ENCODE assay signal across 7 mouse cellular contexts in the genomic region with DNA sequence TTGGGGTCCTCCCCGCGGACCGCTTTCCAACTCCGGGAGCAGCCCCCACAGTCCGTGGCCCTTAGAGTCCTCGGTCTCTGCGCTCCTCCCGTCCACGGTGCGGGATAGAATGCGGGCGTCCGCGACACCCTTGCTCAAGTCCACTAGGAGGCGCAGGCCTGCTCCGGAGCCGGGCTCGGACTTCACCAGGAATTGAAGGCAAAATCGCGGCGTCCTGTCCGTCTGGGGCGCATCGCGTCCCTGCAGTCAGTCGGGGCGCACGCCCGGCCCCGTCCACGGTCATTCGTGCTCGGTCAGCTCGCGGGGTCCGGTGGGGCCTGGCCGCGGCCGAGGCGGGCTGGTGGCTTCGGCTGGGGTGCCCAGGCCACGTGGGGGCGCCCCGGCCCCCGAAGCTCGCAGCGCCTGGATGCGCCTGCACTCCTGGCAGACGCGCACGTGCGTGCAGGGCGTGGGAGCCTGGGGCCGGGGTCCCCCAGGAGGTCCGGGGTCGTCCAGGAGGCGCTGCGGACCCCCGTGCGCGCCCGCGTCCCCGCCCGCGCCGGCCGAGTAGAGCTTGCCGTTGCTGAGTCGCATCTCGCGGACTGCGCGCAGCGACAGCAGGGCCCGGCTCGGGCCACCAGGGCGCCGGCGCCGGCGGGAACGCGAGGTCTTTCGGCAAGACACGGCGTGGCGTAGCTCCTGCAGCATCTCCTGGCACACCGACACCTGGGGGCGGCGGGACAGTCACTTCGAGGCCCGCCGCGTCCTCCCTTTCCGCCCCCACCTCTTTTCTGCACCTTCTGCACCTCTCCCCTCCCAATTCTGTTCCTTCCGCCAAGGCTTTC. TPM values are rescaled to one million over a fixed set of nuclear protein-coding genes. Genes with fewer than 3 reads are reported as not detected.
DNase-seq lines count a peak whose midpoint lies in the region; ATAC-seq and TF ChIP-seq lines count a peak whose summit lies in the region.

No protein-coding gene starts in this region.

- no peak overlapping the region for H3K9ac ChIP-seq in heart, postnatal 0 days (replicated peaks; ENCODE audit: low read depth, low read length)
- H3K9ac ChIP-seq in lung, postnatal 0 days (replicated peaks; ENCODE audit: low read depth): no peak overlapping the region

- peak overlapping the region; percentile 91 for H3K27ac ChIP-seq in cortical plate, adult 2 months (ENCODE audit: insufficient read depth, low read length)
- H3K27ac ChIP-seq in heart, postnatal 0 days (ENCODE audit: low read depth): no peak overlapping the region
- no peak overlapping the region for H3K27ac ChIP-seq in lung, postnatal 0 days (ENCODE audit: low read length)

- no peaks in the 10 kb centered on the region for H3K9me3 ChIP-seq in heart, postnatal 0 days (replicated peaks; ENCODE audit: control insufficient read depth, low read length)
- H3K9me3 ChIP-seq in lung, postnatal 0 days (ENCODE audit: low read length): no peaks in the 10 kb centered on the region

- peak overlapping the region; percentile 58 for H3K4me2 ChIP-seq in heart, postnatal 0 days (ENCODE audit: low read depth, low read length)
- H3K4me2 ChIP-seq in lung, postnatal 0 days (replicated peaks; ENCODE audit: low read depth, low read length): peak overlapping the region; percentile 56

- DNase-seq in CD4-positive helper T cell, adult 2 months (ENCODE audit: low read depth, low spot score): peak; percentile 27
- DNase-seq in ES-CJ7 (ENCODE audit: low read depth, low spot score): peak; percentile 73
- no peak for DNase-seq in heart, postnatal 0 days (ENCODE audit: low spot score)
- DNase-seq in layer of hippocampus, postnatal 10 days (ENCODE audit: low spot score in 2 of 2): peak; percentile 71 to 72
- peak; percentile 27 for DNase-seq in lung, postnatal 0 days (ENCODE audit: low spot score)
- DNase-seq in right cerebral cortex, adult 2 months (ENCODE audit: low spot score in 2 of 2): peak; percentile 67 to 72

- ATAC-seq in heart, postnatal 0 days (ENCODE audit: insufficient read depth, low read depth): 0 out of 2 replicates have a peak, but pooled peaks have one; percentile 4
- ATAC-seq in lung, postnatal 0 days: no peak; the same call in 1 of the 2 replicates

- H3K36me3 ChIP-seq in heart, postnatal 0 days (replicated peaks; ENCODE audit: control insufficient read depth, insufficient read depth, low read length): peaks cover 2% of the 10 kb centered on the region; the same call in 1 of the 2 replicates
- no peaks in the 10 kb centered on the region for H3K36me3 ChIP-seq in lung, postnatal 0 days (ENCODE audit: insufficient read depth, low read length)

- peaks cover 9% of the 10 kb centered on the region for H3K4me1 ChIP-seq in cortical plate, adult 2 months (ENCODE audit: control insufficient read depth, insufficient read depth, low read length)
- H3K4me1 ChIP-seq in heart, postnatal 0 days (ENCODE audit: control insufficient read depth, insufficient read depth): peaks cover 6% of the 10 kb centered on the region
- H3K4me1 ChIP-seq in lung, postnatal 0 days (ENCODE audit: insufficient read depth, low read depth, low read length): no peaks in the 10 kb centered on the region

- no peak for TF ChIP-seq POLR2A in cortical plate, adult 2 months (IDR thresholded peaks at IDR 0.05; ENCODE audit: extremely low read depth, insufficient read depth, low read length)

- peak overlapping the region; percentile 8; the same call in 1 of the 2 replicates for H3K4me3 ChIP-seq in cortical plate, adult 2 months (ENCODE audit: insufficient read depth, low read length)
- H3K4me3 ChIP-seq in heart, postnatal 0 days (ENCODE audit: low read depth, low read length): peak overlapping the region; percentile 39
- H3K4me3 ChIP-seq in lung, postnatal 0 days (ENCODE audit: low read depth, low read length): peak overlapping the region; percentile 28

- TF ChIP-seq CTCF in cortical plate, adult 2 months (IDR thresholded peaks at IDR 0.05; ENCODE audit: extremely low read depth, insufficient read depth, low read length): peak; percentile 25; the same call in 1 of the 2 replicates
- TF ChIP-seq CTCF in heart, postnatal 0 days (IDR thresholded peaks at IDR 0.05; ENCODE audit: low read depth): peak; percentile 44
- TF ChIP-seq CTCF in lung, postnatal 0 days (IDR thresholded peaks at IDR 0.05): peak; percentile 67

- no peak for TF ChIP-seq EP300 in heart, postnatal 0 days (IDR thresholded peaks at IDR 0.05; ENCODE audit: low read depth)
- no peak for TF ChIP-seq EP300 in lung, postnatal 0 days (IDR thresholded peaks at IDR 0.05)

- peaks cover 68% of the 10 kb centered on the region for H3K27me3 ChIP-seq in heart, postnatal 0 days (ENCODE audit: control insufficient read depth, insufficient read depth, low read length)
- H3K27me3 ChIP-seq in lung, postnatal 0 days (replicated peaks; ENCODE audit: insufficient read depth, low read length): peaks cover 57% of the 10 kb centered on the region

- 3% methylated on average over 84 of the region's 97 CpGs for whole genome bisulfite sequencing in heart, postnatal 0 days
- WGBS in lung, postnatal 0 days: 6% methylated on average over 65 of the region's 97 CpGs

RNA-seq across cellular contexts. Expression of a gene that starts 4.5 kb away (rescaled TPM):
- 899 and 943 TPM in 2 replicates for polyA plus RNA-seq in cortical plate, adult 2 months (2012; rRNA removed)
- total RNA-seq in heart, postnatal 0 days (2014; rRNA removed; ENCODE audit: low replicate concordance): 0.04 TPM in 1 of 2 replicates, not detected in the other
- 0.12 and 0.30 TPM in 2 replicates for polyA plus RNA-seq in heart, postnatal 0 days (2015; fragmentation: Nextera tagmentation; extraction: Ambion mirVana)
- 1,000 to 10,000 TPM; 1,908 to 2,310 TPM for total RNA-seq in layer of hippocampus, postnatal 10 days (2021)
- polyA plus RNA-seq in lung, postnatal 0 days (2015; fragmentation: Nextera tagmentation; extraction: Ambion mirVana): 0.57 and 0.73 TPM in 2 replicates

RNA-seq across cellular contexts. Expression of a gene that starts 37.7 kb away (rescaled TPM):
- polyA plus RNA-seq in cortical plate, adult 2 months (2012; rRNA removed): 396 and 421 TPM in 2 replicates
- 609 and 633 TPM in 2 replicates for total RNA-seq in heart, postnatal 0 days (2014; rRNA removed; ENCODE audit: low replicate concordance)
- polyA plus RNA-seq in heart, postnatal 0 days (2015; fragmentation: Nextera tagmentation; extraction: Ambion mirVana): 357 and 362 TPM in 2 replicates
- 100 to 1,000 TPM; 247 to 271 TPM for total RNA-seq in layer of hippocampus, postnatal 10 days (2021)
- 488 and 561 TPM in 2 replicates for polyA plus RNA-seq in lung, postnatal 0 days (2015; fragmentation: Nextera tagmentation; extraction: Ambion mirVana)

Comparison
In these comparisons a context has a peak if more than half of its experiments do, and no peak if none do; other contexts are left out.
1. RNA of a gene that starts 4.5 kb away (polyA plus RNA-seq): 899 to 943 TPM in cortical plate, adult 2 months; 0.57 to 0.73 TPM in lung, postnatal 0 days and 0.12 to 0.30 TPM in heart, postnatal 0 days; every median in the first group is over 100 times any median in the second.
2. Peak in every context shown above with its lines, with median percentiles within 50 percentile points of each other: H3K4me3 ChIP-seq and CTCF ChIP-seq.